Mouse (Mus musculus) spleen, adult 2 months (tissue): Measurements from ENCODE around the gene Kyat3.

Source experiments
- CTCF ChIP-seq: fragments of 200-500 bp; IDR thresholded peaks from 2 replicates; pipeline ENCODE4 v1.5.1; 2011; ENCODE audit warnings: mild to moderate bottlenecking, inconsistent platforms; ENCODE audit not compliant: insufficient read depth, insufficient read length, insufficient replicate concordance; ENCODE audit errors: extremely low read depth
- POLR2A ChIP-seq: fragments of 200-500 bp; IDR thresholded peaks from 2 replicates; pipeline ENCODE4 v1.6.1; 2011; ENCODE audit warnings: low read depth, low read length, inconsistent platforms

GRCm38 (mm10) chr3:142700442-142701322 lies at the start of gene Kyat3:
- TF ChIP-seq POLR2A (no peak; the same call in 1 of the 2 replicates), CTCF (no peak)
